Mouse (Mus musculus) erythroid progenitor cell, adult 5-6 weeks (primary cell): ENCODE measurements around the gene Ccdc155. TPM values are rescaled to one million over a fixed set of nuclear protein-coding genes. Genes with fewer than 3 reads are reported as not detected.

ENCODE experiments used
- ATAC-seq: replicated peaks from 2 replicates; pipeline ENCODE4 v1.8.0; 2016; ENCODE audit warnings: moderate number of reproducible peaks, mild to moderate bottlenecking, moderate TSS enrichment, inconsistent platforms; ENCODE audit not compliant: poor library complexity, low FRiP score, severe bottlenecking
- total RNA-seq, 2 experiments: library from RNA; stranded (forward) in 1 of 2; stranded (reverse) in 1 of 2; fragments of 150-400 nt in 1 of 2; fragments of 186-747, 209-891 nt in 1 of 2; gene quantifications; 2 replicates each; pipeline versions ENCODE4 v1.2.3 to v1.2.4; 2015 to 2017; ENCODE audit warnings: low replicate concordance in 2 of 2

Gene Ccdc155
- total RNA-seq, 2 experiments from 2014 or later: not detected

- no peak for ATAC-seq
These were observed 24.4 kb upstream of the Ccdc155 start for GRCm38 (mm10) chr7:45229046-45229445.

- ATAC-seq: no peak
These were observed 23.9 kb upstream of the Ccdc155 start for GRCm38 (mm10) chr7:45228548-45228947.

GRCm38 (mm10) chr7:45226421-45226820 is 21.7 kb upstream of the Ccdc155 start:
- no peak for ATAC-seq

- no peak for ATAC-seq
These were observed 20.1 kb upstream of the Ccdc155 start for GRCm38 (mm10) chr7:45224826-45225225.

DNA sequence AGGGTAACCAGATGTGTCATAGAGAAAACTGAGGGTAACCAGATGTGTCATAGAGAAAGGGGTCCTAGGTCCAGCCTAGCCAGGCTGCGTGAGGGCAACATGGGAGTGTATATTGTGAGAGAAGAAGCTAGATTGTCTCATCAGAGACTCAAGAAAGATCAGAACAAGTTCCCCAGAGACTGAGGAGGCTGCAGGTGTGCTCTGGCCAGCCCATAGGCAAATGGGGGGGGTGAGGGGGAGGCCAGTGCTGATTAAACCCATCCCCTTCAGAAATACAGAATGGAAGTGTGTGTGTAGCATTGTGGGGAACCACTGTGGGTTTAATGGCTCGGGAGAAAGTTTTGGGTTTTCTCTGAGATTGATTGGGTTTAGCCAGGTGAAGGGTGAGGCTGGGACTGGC is 17.0 kb upstream of the Ccdc155 start:
- no peak for ATAC-seq

- ATAC-seq: no peak
These were observed 11.9 kb upstream of the Ccdc155 start for GRCm38 (mm10) chr7:45216442-45217183.

DNA sequence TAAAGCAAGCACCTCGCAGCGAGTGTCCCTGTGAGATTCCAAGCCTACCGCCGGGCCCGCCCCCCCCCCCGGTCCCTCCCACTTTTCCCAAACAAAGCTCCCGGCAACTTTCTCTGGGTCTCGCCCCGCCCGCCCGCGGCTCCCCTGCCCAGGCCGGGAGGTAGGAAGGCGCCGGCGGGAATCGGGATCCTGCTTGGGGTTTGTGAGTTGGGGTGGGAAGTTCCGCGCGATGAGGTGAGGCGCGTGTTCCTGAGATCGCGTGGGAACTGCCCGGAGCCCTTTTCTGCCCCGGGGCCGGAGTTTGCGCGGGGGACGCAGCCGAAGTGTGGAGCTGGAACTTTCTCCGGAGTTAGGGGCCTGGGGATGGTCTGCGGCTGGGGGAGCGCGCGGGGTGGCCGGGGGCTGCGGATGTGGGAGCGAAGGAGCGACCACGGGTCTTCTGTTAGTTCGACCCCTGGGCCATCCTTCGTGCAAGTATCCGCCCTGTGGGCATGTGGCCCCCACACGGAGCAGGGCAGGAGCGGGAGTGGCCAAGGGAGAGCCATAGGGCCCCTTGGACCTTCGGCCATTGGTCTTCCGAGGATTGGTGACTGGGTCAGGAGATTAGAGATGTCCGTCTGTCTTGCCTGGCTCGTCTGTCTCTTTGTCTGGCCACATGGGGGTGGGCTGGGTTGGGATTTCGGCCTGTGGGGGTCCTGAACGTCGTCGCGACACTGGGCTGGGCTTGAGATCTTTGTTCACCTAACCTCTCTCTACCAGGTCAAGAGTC is 11.2 kb upstream of the Ccdc155 start, which contains the start of gene Tead2:
Tead2 (plus strand) TSS at position 81 of the 769 bp plus-strand sequence.
- ATAC-seq: no peak

- no peak for ATAC-seq
These were observed 9.0 kb upstream of the Ccdc155 start for GRCm38 (mm10) chr7:45213708-45214107.

- ATAC-seq: no peak
These were observed 7.7 kb upstream of the Ccdc155 start for GRCm38 (mm10) chr7:45212356-45212755.

GRCm38 (mm10) chr7:45211851-45212251 is 7.2 kb upstream of the Ccdc155 start, which contains the start of gene Dkkl1:
TSS of gene Dkkl1 (minus strand) at chr7:45212147.
- ATAC-seq: peak; percentile 89

- ATAC-seq: 0 out of 2 replicates have a peak, but pooled peaks have one; percentile 3
These were observed 6.4 kb upstream of the Ccdc155 start for GRCm38 (mm10) chr7:45211070-45211469.

DNA sequence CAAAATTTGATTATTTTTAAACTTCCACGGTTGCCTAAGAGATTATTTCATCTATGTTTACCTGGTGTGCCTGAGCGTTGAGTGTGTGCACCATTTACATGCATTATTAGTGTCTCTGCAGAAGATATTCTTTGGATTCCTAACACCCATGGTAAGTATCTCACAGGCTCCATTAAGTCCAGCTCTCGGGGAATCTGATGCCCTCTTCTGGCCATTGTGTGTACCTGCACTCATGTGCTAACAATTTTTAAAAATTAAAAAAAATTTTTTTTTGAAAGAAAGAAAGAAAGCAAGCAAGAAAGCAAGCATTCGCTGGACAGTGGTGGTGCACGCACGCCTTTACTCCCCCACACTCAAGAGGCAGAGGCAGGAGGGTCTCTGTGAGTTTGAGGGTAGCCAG is 3.6 kb upstream of the Ccdc155 start:
- ATAC-seq: no peak

DNA sequence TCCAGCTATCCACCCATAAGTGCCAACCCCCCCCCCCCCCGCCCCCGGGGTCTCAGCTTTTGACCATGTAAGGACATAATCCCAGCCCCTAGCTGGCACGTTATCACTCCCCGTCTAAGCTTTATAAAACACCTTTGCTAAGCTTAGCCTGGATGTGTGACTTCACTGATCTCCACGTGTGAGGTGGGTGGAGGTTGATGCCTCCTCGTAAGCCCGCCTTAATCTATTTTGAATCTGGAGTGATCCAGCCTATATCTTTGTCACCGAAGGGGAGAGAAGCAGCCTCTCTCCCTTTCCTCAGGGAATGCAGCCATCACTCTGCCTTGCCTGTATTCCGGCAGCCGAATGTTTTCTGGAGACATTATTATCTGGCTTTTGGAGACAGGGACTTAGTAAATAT is 2.0 kb downstream of the Ccdc155 start:
- no peak for ATAC-seq

DNA sequence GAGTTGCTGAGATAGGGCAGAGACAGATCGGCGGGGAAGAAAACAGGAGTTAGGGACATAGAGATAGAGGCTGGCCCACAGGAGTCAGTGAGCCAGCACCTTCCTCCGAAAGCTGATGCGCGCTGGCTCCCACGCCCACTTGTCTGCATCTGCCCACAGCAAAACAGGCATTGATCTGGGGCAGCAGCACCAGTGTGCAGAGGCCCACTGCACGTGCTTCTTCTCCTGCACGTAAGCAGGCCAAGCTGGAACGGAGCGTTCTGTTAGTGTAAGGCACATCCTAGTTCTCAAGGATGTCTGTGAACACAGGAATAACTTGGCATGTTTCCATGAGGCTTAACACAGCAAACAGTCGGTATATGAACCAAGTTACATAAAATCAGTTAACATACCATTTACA is 5.7 kb downstream of the Ccdc155 start:
- ATAC-seq: no peak

- no peak for ATAC-seq
These were observed 6.3 kb downstream of the Ccdc155 start for GRCm38 (mm10) chr7:45198435-45198834.

GRCm38 (mm10) chr7:45196994-45197393 is 7.7 kb downstream of the Ccdc155 start:
- no peak for ATAC-seq

DNA sequence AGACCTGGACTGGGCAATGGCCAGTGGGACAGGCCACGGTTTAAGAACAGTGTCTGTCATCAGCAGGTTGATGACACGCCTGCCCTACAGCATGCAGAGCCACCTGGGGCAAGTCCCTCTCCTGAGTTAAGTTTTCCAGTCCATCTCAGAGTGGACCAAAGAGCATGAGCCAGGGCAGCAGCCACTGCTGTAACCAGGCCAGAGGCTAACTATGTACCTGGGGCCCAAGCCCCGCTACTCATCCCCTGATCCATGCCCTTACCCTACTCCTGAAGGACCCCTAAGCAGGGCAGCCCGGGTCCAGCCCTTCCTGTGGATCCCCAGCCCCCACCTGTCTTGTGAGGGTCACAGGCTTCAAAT is 8.5 kb downstream of the Ccdc155 start:
- ATAC-seq: no peak

DNA sequence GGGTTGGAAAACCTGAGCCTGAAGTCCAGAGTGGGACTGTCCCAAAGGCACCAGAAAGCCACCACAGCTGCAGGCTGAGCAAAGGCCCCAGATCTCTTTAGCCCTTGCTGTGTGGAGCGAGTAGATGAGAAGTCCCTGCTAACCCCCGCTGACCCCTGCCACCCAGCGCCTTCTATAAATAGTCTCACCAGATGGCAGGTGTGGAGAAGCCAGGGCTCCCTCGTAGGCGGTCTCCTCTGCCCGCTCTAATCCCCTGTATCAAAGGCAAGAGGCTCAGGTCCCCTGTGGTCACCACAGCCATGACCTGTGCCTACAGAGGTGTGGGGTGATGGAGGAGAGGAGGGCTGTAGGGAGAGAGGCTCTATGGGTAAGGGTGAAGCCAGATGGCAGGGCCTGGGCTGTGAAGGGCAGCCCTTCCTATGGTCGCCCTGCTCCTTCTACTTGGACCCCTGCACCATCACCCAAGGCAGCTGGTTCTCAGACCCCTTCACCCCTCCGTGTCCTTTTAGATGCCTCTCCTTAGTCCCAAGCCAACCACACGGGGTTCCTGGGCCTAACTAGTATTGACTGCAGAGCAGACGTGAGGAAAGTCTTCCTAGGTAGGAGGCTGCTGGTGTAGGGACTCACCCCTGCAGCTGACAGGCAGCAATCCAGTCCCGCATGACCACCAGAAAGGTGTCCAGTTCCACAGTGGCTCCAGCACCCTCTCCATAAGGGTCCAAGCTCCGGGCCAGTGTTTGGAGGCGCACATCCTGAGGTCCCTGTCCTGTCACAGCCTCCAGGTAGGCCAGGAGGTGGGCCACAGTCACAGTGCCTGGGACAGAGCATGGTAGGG is 9.1 kb downstream of the Ccdc155 start:
- ATAC-seq: no peak

GRCm38 (mm10) chr7:45193871-45194785 is 10.6 kb downstream of the Ccdc155 start:
- ATAC-seq: peak; percentile 17; the same call in 1 of the 2 replicates
